Mouse (Mus musculus) bone marrow, adult 2 months (tissue): ENCODE data around the gene Kidins220.

Source experiments
- CTCF ChIP-seq: fragments of 200-500 bp; IDR thresholded peaks from 2 replicates; pipeline ENCODE4 v1.5.1; 2011; ENCODE audit warnings: low read length, control low read depth; ENCODE audit not compliant: control insufficient read depth, insufficient read depth
- POLR2A ChIP-seq: fragments of 200-500 bp; IDR thresholded peaks from 2 replicates; pipeline ENCODE4 v1.6.1; 2011; ENCODE audit warnings: low read depth, mild to moderate bottlenecking, control low read depth, low read length, borderline replicate concordance; ENCODE audit not compliant: control insufficient read depth

DNA sequence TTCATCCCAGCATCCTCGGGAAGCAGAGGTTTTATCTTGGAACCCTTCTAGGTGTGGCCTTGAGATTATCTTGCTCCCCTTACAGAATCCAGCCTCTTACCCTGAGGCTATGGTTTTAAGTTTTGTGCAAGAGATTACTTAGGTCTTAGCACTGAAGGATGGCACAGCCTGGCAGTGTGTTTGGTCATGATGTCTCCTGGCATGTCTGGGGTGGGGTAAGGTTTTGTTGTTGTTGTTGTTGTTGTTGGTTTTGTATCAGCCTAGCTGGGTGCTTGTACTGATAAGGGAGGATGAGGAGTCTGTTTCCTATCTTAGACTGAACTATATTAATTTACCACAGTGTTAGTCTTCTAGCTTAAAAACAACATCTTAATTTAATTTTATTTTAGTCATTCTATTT, 38.4 kb upstream of the Kidins220 start:
- no peak for TF ChIP-seq CTCF
- TF ChIP-seq POLR2A = no peak
